Mouse (Mus musculus) midbrain, embryonic 16.5 days (tissue): ENCODE results near the gene Rabac1. TPM values are rescaled to one million over a fixed set of nuclear protein-coding genes. Genes with fewer than 3 reads are reported as not detected.

Source experiments
- microRNA-seq: library from miRNA; unstranded; fragments of <30 nt; microRNA quantifications from one replicate; pipeline ENCODE4, GENCODE M21; 2017
- polyA plus RNA-seq: library from polyadenylated mRNA; unstranded; fragments of >200 nt; fragmentation: Nextera tagmentation; extraction: Ambion mirVana; gene quantifications from 2 replicates; pipeline ENCODE4 v1.2.1, GENCODE M21; 2015

The Rabac1 gene
- polyA plus RNA-seq, 1 experiment from 2014 or later, result 310 TPM

Small RNAs within 50 kb of the gene (microRNA-seq; reads per million reads assigned to microRNA genes)
- gene Mir7046, result 0.69 reads per million
- gene Mir7047, result 1.0 reads per million

Other genes with a start within 250 kb of the Rabac1 start
- gene Gm4763, start 245.8 kb downstream of the Rabac1 start, polyA plus RNA-seq, result not detected in 2 replicates
- 0.46 and 0.62 TPM in 2 replicates for gene Cd177, start 212.4 kb downstream of the Rabac1 start, polyA plus RNA-seq
- gene Ceacam10, start 195.5 kb downstream of the Rabac1 start, polyA plus RNA-seq, result 0.24 and 0.25 TPM in 2 replicates
- 27.8 and 28.6 TPM in 2 replicates for gene Gm9844, start 110.5 kb downstream of the Rabac1 start, polyA plus RNA-seq
- 0.26 TPM in 1 of 2 replicates, not detected in the other for gene Lypd4, start 102.8 kb downstream of the Rabac1 start, polyA plus RNA-seq
- 0.25 TPM in 1 of 2 replicates, not detected in the other for gene Dmrtc2, start 102.7 kb downstream of the Rabac1 start, polyA plus RNA-seq
- 968 and 1,058 TPM in 2 replicates for gene Rps19, start 88.4 kb downstream of the Rabac1 start, polyA plus RNA-seq
- 0.29 and 0.47 TPM in 2 replicates for gene Cd79a, start 75.4 kb downstream of the Rabac1 start, polyA plus RNA-seq
- 52.2 and 53.0 TPM in 2 replicates for gene Arhgef1, start 69.8 kb downstream of the Rabac1 start, polyA plus RNA-seq
- 3.8 and 4.5 TPM in 2 replicates for gene Gm4881, start 28.3 kb downstream of the Rabac1 start, polyA plus RNA-seq
- 447 and 557 TPM in 2 replicates for gene Atp1a3, start 33.2 kb upstream of the Rabac1 start, polyA plus RNA-seq
- gene Grik5, start 99.6 kb upstream of the Rabac1 start, polyA plus RNA-seq, result 14.2 and 15.5 TPM in 2 replicates
- gene Zfp574, start 99.8 kb upstream of the Rabac1 start, polyA plus RNA-seq, result 33.7 and 34.2 TPM in 2 replicates
- gene Pou2f2, start 207.0 kb upstream of the Rabac1 start, polyA plus RNA-seq, result 42.9 and 56.4 TPM in 2 replicates
- 14.1 and 14.6 TPM in 2 replicates for gene Dedd2, start 247.9 kb upstream of the Rabac1 start, polyA plus RNA-seq
- 1.7 TPM in 2 replicates for gene Zfp526, start 248.7 kb upstream of the Rabac1 start, polyA plus RNA-seq